Mouse (Mus musculus) CH12.LX (cell line): ENCODE results near the gene Kdm4c.

Experiments
- CHD2 ChIP-seq: IDR thresholded peaks from 2 replicates; pipeline ENCODE4 v1.6.1; 2011; ENCODE audit warnings: low read length, improper control_type of control experiment
- CTCF ChIP-seq, 2 experiments: IDR thresholded peaks in 1 of 2; conservative IDR thresholded peaks in 1 of 2; 2 replicates each; pipeline ENCODE4 v1.5.1; 2011 to 2012; ENCODE audit warnings: low read depth in 2 of 2, low read length in 2 of 2, improper control_type of control experiment in 1 of 2, inconsistent platforms in 1 of 2, mild to moderate bottlenecking in 1 of 2, moderate library complexity in 1 of 2
- KAT2A ChIP-seq: IDR thresholded peaks from 2 replicates; pipeline ENCODE4 v1.6.1; 2012; ENCODE audit warnings: low read length, improper control_type of control experiment, inconsistent platforms; ENCODE audit not compliant: insufficient replicate concordance
- MEF2A ChIP-seq: IDR thresholded peaks from 2 replicates; pipeline ENCODE4 v1.6.1; 2014; ENCODE audit warnings: low read depth, mild to moderate bottlenecking, inconsistent platforms, low read length, improper control_type of control experiment, borderline replicate concordance
- MYC ChIP-seq: IDR thresholded peaks from 2 replicates; pipeline ENCODE4 v1.6.1; 2011; ENCODE audit warnings: low read depth, mild to moderate bottlenecking, improper control_type of control experiment, low read length
- NELFE ChIP-seq: IDR thresholded peaks from 2 replicates; pipeline ENCODE4 v1.6.1; 2011; ENCODE audit warnings: low read depth, low read length, improper control_type of control experiment
- POLR2A ChIP-seq: IDR thresholded peaks from 2 replicates; pipeline ENCODE4 v1.6.1; 2011; ENCODE audit warnings: low read depth, mild to moderate bottlenecking, improper control_type of control experiment, low read length
- ZC3H11A ChIP-seq: IDR thresholded peaks from 2 replicates; pipeline ENCODE4 v1.6.1; 2012; ENCODE audit warnings: low read depth, mild to moderate bottlenecking, inconsistent platforms, low read length, improper control_type of control experiment
- ZNF384 ChIP-seq: IDR thresholded peaks from 2 replicates; pipeline ENCODE4 v1.6.1; 2012; ENCODE audit warnings: low read depth, low read length, improper control_type of control experiment, inconsistent platforms

GRCm38 (mm10) chr4:74233534-74233933 is 8.8 kb upstream of the Kdm4c start:
- TF ChIP-seq ZNF384, result no peak
- TF ChIP-seq CTCF (conservative IDR thresholded peaks at IDR 0.05 in 1 of 2, IDR thresholded peaks at IDR 0.05 in 1 of 2; ENCODE audit: low read depth in 2 of 2, low read length in 2 of 2), result no peak
- no peak for TF ChIP-seq ZC3H11A
- TF ChIP-seq MYC, result no peak
- no peak for TF ChIP-seq POLR2A
- no peak for TF ChIP-seq MEF2A
- no peak for TF ChIP-seq KAT2A
- TF ChIP-seq NELFE, result no peak
- TF ChIP-seq CHD2, result no peak
